Mouse (Mus musculus) lung, adult 2 months (tissue): ENCODE results near the gene Nid1. TPM values are rescaled to one million over a fixed set of nuclear protein-coding genes. Genes with fewer than 3 reads are reported as not detected.
"Not testable (repeated sequence)": the region's sequence is repeated elsewhere in the genome, so short reads cannot be mapped to it uniquely, and the experiment has no call there.

Experiments
- DNase-seq: peaks from one replicate; pipeline ENCODE4 v3.0.0; 2022
- H3K4me1 ChIP-seq: fragments of 200-500 bp; 2 replicates; pipeline ENCODE4 v1.6.1; 2011; ENCODE audit warnings: low read length; ENCODE audit not compliant: control insufficient read depth, insufficient read depth
- H3K4me3 ChIP-seq: fragments of 200-500 bp; replicated peaks from 2 replicates; pipeline ENCODE3; 2011; ENCODE audit warnings: low read depth, mild to moderate bottlenecking, control low read depth, low read length; ENCODE audit errors: extremely low read depth
- CTCF ChIP-seq: fragments of 200-500 bp; IDR thresholded peaks from 2 replicates; pipeline ENCODE4 v1.5.1; 2011; ENCODE audit warnings: mild to moderate bottlenecking, low read length, control low read depth; ENCODE audit not compliant: insufficient read depth
- POLR2A ChIP-seq: fragments of 200-500 bp; IDR thresholded peaks from 2 replicates; pipeline ENCODE4 v1.6.1; 2011; ENCODE audit warnings: low read depth, mild to moderate bottlenecking, control low read depth, low read length, borderline replicate concordance; ENCODE audit errors: extremely low read depth
- WGBS: fragments of 180-500 bp; shearing (Covaris S2); methylation state at CpG from one replicate; pipeline ENCODE4 v1.1.7; 2018; 5-methylcytosine and 5-hydroxymethylcytosine counted together
- polyA plus RNA-seq: library from polyadenylated mRNA; depleted of rRNA; stranded (reverse); fragments of >200 nt; gene quantifications from 2 replicates; pipeline ENCODE4 v1.2.3, GENCODE M21; 2012

Gene Nid1
- polyA plus RNA-seq, 1 experiment: 94.2 TPM

DNA sequence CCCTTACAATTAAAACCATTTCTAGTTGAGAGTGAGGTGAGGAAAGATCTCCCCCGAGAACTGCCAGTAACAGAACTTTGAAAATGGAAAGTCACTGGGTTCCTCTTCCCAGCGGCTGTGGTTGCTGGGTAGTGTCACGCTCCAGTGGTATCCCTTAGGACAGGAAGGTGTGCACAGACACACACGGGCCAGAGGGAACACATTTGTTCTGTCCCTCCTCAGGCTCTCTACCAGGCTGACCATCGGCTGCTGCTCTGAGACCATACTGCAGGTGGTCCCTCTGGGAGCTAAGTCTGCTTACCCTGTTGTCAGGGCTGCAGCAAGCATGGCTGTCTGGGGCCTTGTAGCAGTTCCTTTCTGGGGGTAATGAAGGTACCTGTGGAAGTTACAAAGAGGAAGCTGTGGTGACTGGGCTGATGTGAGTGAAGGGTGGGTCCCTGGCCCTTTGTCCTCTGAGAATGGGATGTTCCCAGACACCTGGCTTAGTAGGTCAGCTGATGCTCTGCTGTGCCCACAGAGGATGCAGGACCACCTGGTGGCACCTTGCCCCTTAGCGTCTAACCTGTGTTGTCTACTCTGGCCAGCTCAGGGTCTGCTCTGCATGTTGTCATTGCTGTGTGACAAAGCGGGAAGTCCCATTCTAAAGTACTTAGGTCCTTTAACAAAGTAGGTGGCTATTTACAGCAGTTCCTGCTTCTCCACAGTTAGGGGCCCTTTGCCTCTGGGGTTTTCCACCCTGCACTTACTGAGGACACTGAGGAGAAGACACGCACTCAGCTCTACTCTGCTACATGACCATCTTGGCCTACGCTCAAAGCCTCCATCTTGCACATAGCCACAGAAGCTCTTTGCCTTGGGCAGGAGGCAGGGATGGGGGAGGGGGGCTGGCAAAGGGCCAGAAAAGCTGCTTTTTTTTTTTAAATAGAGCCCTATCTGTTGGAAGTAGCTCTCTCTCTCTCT, 86.6 kb downstream of the Nid1 start:
- DNase-seq: no peak
- WGBS: 74% methylated on average over 9 of the region's 9 CpGs
- no peaks in the 10 kb centered on the region; the same call in 1 of the 2 replicates for H3K4me1 ChIP-seq
- TF ChIP-seq POLR2A (no peak), CTCF (no peak)
- H3K4me3 ChIP-seq: no peak overlapping the region

DNA sequence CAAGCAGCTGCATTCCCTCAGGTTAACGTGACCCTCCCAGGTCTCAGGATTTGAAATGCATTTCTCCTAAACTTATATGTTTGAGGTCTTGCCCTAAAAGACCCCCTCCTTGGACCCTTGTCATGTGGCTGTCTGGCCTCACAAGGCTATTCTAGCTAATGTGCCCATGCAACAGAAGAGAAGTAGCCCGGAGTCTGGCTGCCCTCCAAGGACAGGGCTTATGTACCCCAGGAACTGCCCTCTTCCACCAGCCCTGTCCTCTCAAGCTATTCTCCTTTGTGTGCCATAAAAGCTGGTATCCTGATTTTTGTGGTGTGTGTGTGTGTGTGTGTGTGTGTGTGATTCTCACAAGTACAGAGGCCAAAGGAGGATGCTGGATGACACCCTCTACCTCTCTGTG, 87.9 kb downstream of the Nid1 start:
- TF ChIP-seq CTCF: no peak
- TF ChIP-seq POLR2A: no peak
- Histone ChIP-seq H3K4me1 (no peaks in the 10 kb centered on the region; the same call in 1 of the 2 replicates), H3K4me3 (no peak overlapping the region)
- DNase-seq: no peak
- 80% methylated on average over 2 of the region's 2 CpGs for WGBS

DNA sequence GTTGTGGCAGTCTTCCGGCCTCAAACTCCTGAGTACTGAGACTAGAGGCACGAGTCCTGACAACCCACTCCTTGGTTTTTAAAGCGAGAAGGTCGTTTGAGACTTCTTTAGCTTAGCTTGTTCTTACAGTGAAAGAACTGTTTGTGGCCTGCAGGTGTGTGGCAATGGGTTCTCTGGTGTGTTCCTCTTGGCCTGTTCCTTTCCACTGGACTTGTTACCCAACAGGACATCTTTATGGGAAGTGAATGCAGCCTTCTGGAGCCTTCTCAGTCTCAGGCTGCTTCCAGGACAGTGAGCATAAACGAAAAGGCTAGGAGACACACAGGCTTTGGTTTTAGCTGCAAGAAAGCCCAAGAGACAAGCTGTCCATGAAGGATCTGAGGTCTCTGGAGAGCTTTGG, 88.5 kb downstream of the Nid1 start:
- TF ChIP-seq CTCF (no peak), POLR2A (no peak)
- 82% methylated on average over 5 of the region's 5 CpGs for WGBS

DNA sequence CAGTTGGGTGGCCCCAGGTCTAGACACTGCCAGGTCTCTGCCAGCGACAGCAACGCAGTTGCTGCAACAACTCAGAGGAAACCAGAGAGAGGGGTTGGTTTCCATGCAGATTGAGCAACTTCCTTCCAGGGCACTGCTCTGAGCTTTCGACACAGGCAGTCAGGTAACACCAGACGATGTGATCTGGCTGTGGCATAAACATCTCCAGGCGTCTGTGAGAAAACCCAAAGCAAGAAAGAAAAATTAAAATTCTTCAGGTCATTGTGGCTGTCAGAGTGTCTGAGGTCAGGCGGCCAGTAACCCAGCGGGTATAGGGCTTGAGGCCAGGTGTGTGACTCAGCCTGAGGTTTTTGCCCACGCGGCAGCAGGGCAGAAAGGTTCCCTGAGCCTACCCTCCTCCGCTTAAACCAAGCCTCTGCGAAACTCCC, 91.8 kb downstream of the Nid1 start:
- WGBS: 25% methylated on average over 11 of the region's 11 CpGs
- no peak overlapping the region for H3K4me3 ChIP-seq
- H3K4me1 ChIP-seq: no peaks in the 10 kb centered on the region
- peak; percentile 21 for DNase-seq
- no peak for TF ChIP-seq POLR2A
- no peak for TF ChIP-seq CTCF

More for the DNA sequence above, 88.5 kb downstream of the Nid1 start:
- H3K4me3 ChIP-seq: no peak overlapping the region
- DNase-seq: no peak
- H3K4me1 ChIP-seq: no peaks in the 10 kb centered on the region; the same call in 1 of the 2 replicates

DNA sequence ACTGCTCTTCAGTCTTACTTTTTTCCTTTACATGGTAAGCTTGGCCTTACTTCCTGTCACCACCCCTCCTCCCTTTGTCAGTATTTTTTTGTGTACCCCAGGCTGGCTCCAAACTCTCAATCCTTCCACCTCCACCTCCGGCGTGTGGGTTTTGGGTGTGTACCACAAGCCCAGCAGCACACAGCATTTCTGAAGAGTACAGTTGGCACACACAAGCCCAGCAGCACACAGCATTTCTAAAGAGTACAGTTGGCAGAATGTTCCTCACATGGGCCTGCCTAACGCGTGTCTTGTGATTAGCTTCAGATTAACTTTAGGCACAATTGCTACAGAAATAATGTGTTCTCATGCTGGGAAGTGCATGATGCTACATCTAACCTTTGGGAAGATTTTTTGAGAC, 93.6 kb downstream of the Nid1 start:
- 67% methylated on average over 4 of the region's 4 CpGs for WGBS
- H3K4me1 ChIP-seq: no peaks in the 10 kb centered on the region
- TF ChIP-seq CTCF (no peak), POLR2A (no peak)
- no peak for DNase-seq
- no peak overlapping the region for H3K4me3 ChIP-seq

DNA sequence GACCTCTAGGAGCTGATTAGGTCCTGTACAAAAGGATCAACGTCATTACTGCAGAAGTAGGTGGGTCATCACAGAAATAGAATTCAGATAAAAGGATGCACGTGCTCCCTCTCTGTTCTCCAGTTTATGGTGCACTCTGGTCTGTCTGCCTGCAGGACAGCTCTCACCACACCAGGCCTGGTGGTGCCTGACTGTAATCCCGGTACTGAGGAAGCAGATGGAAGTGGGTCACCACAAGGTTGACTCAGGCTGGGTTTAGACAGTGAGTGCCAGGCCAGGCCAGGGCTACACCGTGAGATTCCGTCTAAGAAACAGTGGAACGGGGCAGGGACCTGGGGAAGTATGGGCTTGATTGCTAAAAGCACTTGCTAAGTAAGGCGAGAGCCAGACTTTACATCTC, 94.6 kb downstream of the Nid1 start:
- no peak for DNase-seq
- 87% methylated on average over 7 of the region's 7 CpGs for WGBS
- Histone ChIP-seq H3K4me3 (no peak overlapping the region), H3K4me1 (no peaks in the 10 kb centered on the region)
- TF ChIP-seq CTCF (no peak), POLR2A (no peak)

DNA sequence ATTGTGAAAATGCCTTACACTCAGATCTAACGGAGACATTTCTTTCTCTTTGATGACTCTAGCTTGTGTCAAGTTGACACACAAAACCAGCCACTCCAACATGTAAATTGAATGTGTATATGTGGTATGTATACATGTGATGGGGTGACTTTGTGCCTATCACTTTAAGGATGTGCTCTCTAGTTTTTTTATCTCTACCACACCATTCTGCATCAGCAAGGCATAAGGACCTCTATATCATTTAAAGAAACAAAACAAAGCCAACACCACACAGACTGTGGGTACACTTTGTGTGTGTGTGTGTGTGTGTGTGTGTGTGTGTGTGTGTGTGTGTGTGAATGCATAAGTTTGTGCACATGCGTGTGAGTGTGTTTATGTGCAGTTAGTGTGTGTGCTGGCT, 99.2 kb downstream of the Nid1 start:
- DNase-seq: no peak
- WGBS: 92% methylated on average over 2 of the region's 2 CpGs
- peaks cover 3% of the 10 kb centered on the region; the same call in 1 of the 2 replicates for H3K4me1 ChIP-seq
- H3K4me3 ChIP-seq: no peak overlapping the region
- TF ChIP-seq POLR2A (no peak), CTCF (no peak)

DNA sequence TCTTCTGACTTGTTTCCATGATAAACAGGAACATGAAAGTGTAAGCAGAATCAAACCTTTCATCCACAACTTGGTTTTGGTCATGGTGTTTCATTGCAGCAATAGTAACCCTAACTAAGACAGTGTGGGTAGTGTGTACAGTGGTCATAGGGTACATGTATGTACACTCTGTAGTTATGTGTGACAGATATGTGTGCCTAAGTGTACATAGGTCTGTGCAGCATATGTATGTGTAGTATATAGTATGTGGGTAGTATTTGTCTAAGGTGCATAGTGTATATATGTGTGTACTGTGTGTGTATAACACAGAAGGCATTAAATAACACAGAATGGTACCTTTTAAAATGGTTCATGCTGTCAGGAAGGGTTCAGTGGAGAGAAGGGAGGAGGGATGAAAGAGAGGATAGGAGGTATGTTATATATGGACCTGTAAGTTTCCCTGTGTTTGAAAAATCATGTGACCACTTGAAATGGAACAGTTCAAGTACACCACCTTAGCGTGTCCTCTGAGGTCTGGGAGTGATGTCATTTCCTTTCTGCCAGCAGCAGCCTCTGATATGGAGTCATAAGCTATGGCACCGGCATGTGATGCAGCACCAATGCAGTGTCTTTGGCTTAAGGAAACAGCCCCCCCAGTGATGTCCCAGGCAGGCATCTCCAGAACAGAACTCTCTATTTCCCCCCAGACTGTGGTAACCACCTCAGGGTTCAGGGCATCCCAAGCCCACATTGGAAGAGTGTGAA, 100.1 kb downstream of the Nid1 start:
- no peak for DNase-seq
- 60% methylated on average over 2 of the region's 2 CpGs for WGBS
- Histone ChIP-seq H3K4me1 (peaks cover 3% of the 10 kb centered on the region; the same call in 1 of the 2 replicates), H3K4me3 (no peak overlapping the region)
- TF ChIP-seq CTCF: no peak
- TF ChIP-seq POLR2A: no peak

DNA sequence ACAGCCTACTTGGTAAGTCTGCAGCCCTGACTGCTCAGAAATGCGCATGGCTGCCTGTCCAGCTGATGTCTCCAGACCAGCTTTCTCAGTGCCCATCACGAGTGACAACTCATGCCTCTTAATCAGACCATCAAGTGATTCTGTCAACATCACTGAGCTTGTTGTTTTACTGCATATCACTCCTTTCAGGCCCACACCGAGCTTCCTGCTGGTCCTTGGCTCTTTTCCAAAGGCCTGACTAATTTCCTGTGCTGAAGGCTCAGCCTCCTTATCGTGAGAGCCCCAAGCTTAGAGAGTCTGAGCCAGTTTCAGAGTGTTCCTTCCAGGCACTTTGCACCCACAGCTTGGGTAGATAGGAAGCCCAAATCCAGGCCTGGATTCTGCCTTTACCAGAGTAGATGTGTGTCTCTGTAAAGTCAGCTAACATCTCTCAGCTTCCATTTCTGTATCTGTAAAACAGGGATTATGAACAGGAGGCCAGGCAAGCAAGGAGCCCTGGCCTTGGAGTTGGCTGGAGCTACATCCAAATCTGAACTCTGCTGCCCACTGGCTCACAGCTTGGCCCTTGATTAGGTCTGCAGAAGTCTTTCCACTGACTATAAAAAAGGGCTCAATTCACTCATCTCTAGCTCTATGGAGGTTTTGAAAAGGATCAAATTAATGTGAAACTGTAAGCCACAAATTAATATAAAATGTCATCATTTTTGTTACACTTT, 101.4 kb downstream of the Nid1 start:
- TF ChIP-seq POLR2A (no peak), CTCF (no peak)
- 14% methylated on average over 4 of the region's 4 CpGs for WGBS
- Histone ChIP-seq H3K4me3 (no peak overlapping the region), H3K4me1 (peaks cover 3% of the 10 kb centered on the region; the same call in 1 of the 2 replicates)
- peak; percentile 34 for DNase-seq

DNA sequence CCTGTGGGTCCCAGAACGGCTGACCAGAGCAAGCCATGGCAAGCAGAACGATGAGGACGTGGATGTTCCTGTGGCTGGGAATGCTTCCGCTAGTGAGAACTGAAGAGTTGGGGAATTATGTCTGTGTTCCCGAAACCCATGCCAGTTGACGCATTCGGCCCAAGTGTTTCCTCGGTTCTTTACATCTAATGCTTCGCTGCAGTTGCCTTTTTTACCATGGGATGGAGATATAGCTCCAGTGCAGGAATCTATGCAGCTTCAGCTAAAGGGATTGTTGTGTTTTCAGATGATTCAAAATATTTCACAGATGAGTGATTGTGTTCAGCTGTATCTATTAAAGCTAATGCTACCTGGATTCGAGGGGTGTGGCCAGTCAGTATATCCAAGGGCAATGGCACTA, 105.7 kb downstream of the Nid1 start:
- 94% methylated on average over 10 of the region's 10 CpGs for WGBS
- not testable (repeated sequence) for H3K4me1 ChIP-seq, H3K4me3 ChIP-seq, DNase-seq
